Mouse (Mus musculus) liver, embryonic 15.5 days (tissue): ENCODE data around the gene Scnn1a. TPM values are rescaled to one million over a fixed set of nuclear protein-coding genes. Genes with fewer than 3 reads are reported as not detected.
"Not testable (repeated sequence)": the region's sequence is repeated elsewhere in the genome, so short reads cannot be mapped to it uniquely, and the experiment has no call there.

Experiments used
- ATAC-seq: fragments of 200-750 bp; cut with Nextera tagmentation; 2 replicates; pipeline ENCODE4 v1.8.0; 2017; ENCODE audit warnings: moderate number of reproducible peaks, mild to moderate bottlenecking, moderate library complexity; ENCODE audit not compliant: insufficient read depth
- H3K27ac ChIP-seq: fragments of 300-500 bp; sonication (generic); replicated peaks from 2 replicates; pipeline ENCODE4 v1.5.1; 2015; ENCODE audit warnings: mild to moderate bottlenecking, inconsistent platforms
- H3K27me3 ChIP-seq: fragments of 300-500 bp; sonication (generic); 2 replicates; pipeline ENCODE4 v1.6.1; 2015; ENCODE audit warnings: mild to moderate bottlenecking, inconsistent platforms
- H3K36me3 ChIP-seq: fragments of 300-500 bp; sonication (generic); replicated peaks from 2 replicates; pipeline ENCODE4 v1.6.1; 2015; ENCODE audit warnings: moderate library complexity, mild to moderate bottlenecking, inconsistent platforms
- H3K4me1 ChIP-seq: fragments of 300-500 bp; sonication (generic); replicated peaks from 2 replicates; pipeline ENCODE4 v1.6.1; 2015; ENCODE audit warnings: inconsistent platforms
- H3K4me2 ChIP-seq: fragments of 300-500 bp; sonication (generic); 2 replicates; pipeline ENCODE4 v1.6.1; 2015; ENCODE audit warnings: moderate library complexity, mild to moderate bottlenecking, inconsistent platforms
- H3K4me3 ChIP-seq: fragments of 300-500 bp; sonication (generic); replicated peaks from 2 replicates; pipeline ENCODE4 v1.5.1; 2015; ENCODE audit warnings: mild to moderate bottlenecking, inconsistent platforms
- H3K9ac ChIP-seq: fragments of 300-500 bp; sonication (generic); 2 replicates; pipeline ENCODE4 v1.6.1; 2015; ENCODE audit warnings: moderate library complexity, mild to moderate bottlenecking, inconsistent platforms
- H3K9me3 ChIP-seq: fragments of 300-500 bp; sonication (generic); replicated peaks from 2 replicates; pipeline ENCODE4 v1.6.1; 2016; ENCODE audit warnings: inconsistent platforms
- WGBS: fragments of 180-500 bp; shearing (Covaris S2); methylation state at CpG from one replicate; pipeline ENCODE4 v1.1.7; 2015; ENCODE audit warnings: mixed read lengths; ENCODE audit not compliant: insufficient replicate concordance; 5-methylcytosine and 5-hydroxymethylcytosine counted together
- polyA plus RNA-seq: library from polyadenylated mRNA; unstranded; fragments of >200 nt; fragmentation: Nextera tagmentation; extraction: Ambion mirVana; gene quantifications from 2 replicates; pipeline ENCODE4 v1.2.1, GENCODE M21; 2015

The Scnn1a gene
- 0.64 and 0.79 TPM in 2 replicates for polyA plus RNA-seq

DNA sequence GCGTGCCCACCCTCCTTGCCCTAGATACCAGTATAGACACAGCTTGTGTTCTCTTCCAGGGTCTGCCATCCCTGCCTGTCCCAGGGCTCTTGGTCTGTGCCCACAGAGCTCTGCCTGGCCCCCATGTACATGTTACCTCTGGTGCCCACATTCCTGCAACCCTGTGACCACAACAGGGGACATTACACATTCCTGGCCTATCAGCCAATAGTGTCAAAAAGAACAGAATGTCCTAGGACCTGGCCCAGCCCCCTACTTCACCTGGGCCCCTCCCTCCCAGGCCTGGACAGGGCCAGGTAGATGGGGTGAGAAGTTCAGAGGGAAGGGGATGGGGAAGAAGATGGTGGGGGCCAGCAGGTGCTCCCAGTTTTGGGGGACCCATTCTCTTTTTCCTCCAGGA is at the start of gene Scnn1a:
Gene Scnn1a (plus strand): TSS at position 337 of the 400 bp plus-strand sequence.
- no peak within 1 kb of the TSS for H3K9ac ChIP-seq
- H3K27ac ChIP-seq, result no peak within 1 kb of the TSS

DNA sequence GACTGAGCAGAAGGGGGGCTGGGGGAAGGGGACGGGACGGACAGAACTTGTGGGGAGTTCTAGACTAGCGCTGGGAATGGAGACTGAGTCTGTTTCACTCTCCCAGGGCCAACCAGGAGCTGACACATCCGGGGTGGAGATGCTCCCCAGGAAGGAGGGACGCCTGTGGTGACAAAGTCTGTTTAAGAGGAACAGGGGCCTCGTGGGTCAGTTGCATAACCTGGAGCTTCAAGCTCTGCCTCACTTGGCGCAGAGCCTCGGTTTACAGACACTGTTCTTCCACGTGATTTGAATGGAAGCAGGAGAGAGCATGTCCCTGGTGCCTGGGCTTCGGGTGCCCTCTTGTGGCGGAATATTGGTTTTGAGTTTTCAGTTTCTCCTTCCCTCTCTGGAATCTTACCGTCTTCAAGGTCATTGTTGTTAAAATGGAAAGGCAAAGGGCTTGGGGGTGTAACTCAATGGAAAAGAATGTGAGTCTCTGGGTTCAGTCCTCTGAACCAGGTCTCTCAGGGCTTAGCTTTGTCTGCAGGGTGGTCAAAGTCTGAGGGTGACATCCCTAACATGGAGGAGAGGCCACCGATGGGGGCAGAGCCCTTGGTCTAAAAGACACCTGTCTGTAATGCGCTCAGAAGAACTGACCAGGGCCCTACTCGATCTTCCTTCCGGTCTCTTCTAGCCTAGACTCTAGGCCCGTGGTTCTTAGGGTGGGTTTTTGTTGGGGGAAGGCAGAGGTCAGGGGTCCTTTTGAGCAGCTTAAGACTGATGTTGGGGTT is 48.8 kb upstream of the Scnn1a start:
- 11% methylated on average over 17 of the region's 17 CpGs for WGBS
- Histone ChIP-seq H3K4me3 (peak overlapping the region; percentile 19; the same call in 1 of the 2 replicates), H3K27ac (peak overlapping the region; percentile 38; the same call in 1 of the 2 replicates), H3K4me1 (peaks cover 15% of the 10 kb centered on the region), H3K4me2 (peak overlapping the region; percentile 43), H3K36me3 (no peaks in the 10 kb centered on the region), H3K27me3 (no peaks in the 10 kb centered on the region), H3K9me3 (no peaks in the 10 kb centered on the region), H3K9ac (no peak overlapping the region)
- ATAC-seq, result peak; percentile 83

More for the DNA sequence above, at the start of gene Scnn1a:
- peak within 1 kb of the TSS; percentile 7; the same call in 1 of the 2 replicates for H3K4me2 ChIP-seq
- ATAC-seq, result no peak
- H3K36me3 ChIP-seq, result no peaks in the 10 kb centered on the region
- no peaks in the 10 kb centered on the region for H3K9me3 ChIP-seq
- WGBS, result 48% methylated on average over 1 of the region's 1 CpGs
- no peak within 1 kb of the TSS for H3K4me3 ChIP-seq
- H3K27me3 ChIP-seq, result peaks cover 37% of the 10 kb centered on the region
- peaks cover 9% of the 10 kb centered on the region for H3K4me1 ChIP-seq

DNA sequence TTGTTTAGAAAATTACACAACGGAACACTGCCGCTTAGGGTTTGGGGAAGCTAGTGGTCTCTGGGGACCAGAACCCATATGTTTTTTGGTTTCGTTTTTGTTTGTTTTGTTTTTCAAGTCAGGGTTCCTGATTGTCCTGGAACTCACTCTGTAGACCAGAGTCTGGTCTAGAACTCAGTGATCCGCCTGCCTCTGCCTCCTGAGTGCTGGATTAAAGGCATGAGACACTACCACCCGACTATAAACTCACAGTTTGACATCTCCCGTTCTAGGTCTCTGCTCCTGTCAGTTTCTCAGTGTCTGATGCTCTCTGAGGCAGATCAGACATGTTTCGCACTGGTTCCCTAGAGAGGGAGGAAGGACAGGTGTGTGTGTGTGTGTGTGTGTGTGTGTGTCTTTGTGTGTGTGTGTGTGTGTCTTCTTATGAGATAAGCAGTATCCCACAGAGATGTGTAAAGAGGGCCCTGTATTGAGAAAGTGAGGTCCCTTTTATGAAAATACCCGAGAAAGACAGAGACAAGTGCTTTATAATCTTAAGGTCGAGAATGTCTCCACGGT is 48.2 kb upstream of the Scnn1a start:
- H3K4me3 ChIP-seq, result no peak overlapping the region
- H3K36me3 ChIP-seq, result no peaks in the 10 kb centered on the region
- no peak overlapping the region for H3K9ac ChIP-seq
- H3K4me1 ChIP-seq, result peaks cover 15% of the 10 kb centered on the region
- H3K4me2 ChIP-seq, result peak overlapping the region; percentile 43; the same call in 1 of the 2 replicates
- H3K9me3 ChIP-seq, result no peaks in the 10 kb centered on the region
- WGBS, result 63% methylated on average over 10 of the region's 10 CpGs
- no peaks in the 10 kb centered on the region for H3K27me3 ChIP-seq
- ATAC-seq, result no peak
- no peak overlapping the region for H3K27ac ChIP-seq

GRCm38 (mm10) chr6:125274841-125275563 is 45.5 kb upstream of the Scnn1a start:
- no peak for ATAC-seq
- Histone ChIP-seq H3K36me3 (no peaks in the 10 kb centered on the region), H3K27ac (no peak overlapping the region), H3K9ac (no peak overlapping the region), H3K9me3 (no peaks in the 10 kb centered on the region), H3K27me3 (no peaks in the 10 kb centered on the region), H3K4me3 (no peak overlapping the region), H3K4me1 (peaks cover 15% of the 10 kb centered on the region), H3K4me2 (no peak overlapping the region)
- 53% methylated on average over 15 of the region's 15 CpGs for WGBS

- H3K4me3 ChIP-seq, result no peak overlapping the region
- H3K36me3 ChIP-seq, result no peaks in the 10 kb centered on the region
- H3K9ac ChIP-seq, result no peak overlapping the region
- no peak overlapping the region for H3K4me2 ChIP-seq
- no peaks in the 10 kb centered on the region for H3K9me3 ChIP-seq
- no peaks in the 10 kb centered on the region for H3K4me1 ChIP-seq
- ATAC-seq, result no peak
- no peak overlapping the region for H3K27ac ChIP-seq
- H3K27me3 ChIP-seq, result no peaks in the 10 kb centered on the region
- 36% methylated on average over 8 of the region's 8 CpGs for WGBS
These were observed 40.7 kb upstream of the Scnn1a start for GRCm38 (mm10) chr6:125279729-125280128.

GRCm38 (mm10) chr6:125282721-125283120 is 37.7 kb upstream of the Scnn1a start:
- H3K36me3 ChIP-seq, H3K9ac ChIP-seq, H3K4me3 ChIP-seq, H3K27me3 ChIP-seq, H3K4me1 ChIP-seq, H3K4me2 ChIP-seq, H3K9me3 ChIP-seq, H3K27ac ChIP-seq, ATAC-seq: not testable (repeated sequence)
- 72% methylated on average over 13 of the region's 13 CpGs for WGBS

- no peak for ATAC-seq
- no peak overlapping the region for H3K4me3 ChIP-seq
- H3K36me3 ChIP-seq, result no peaks in the 10 kb centered on the region
- no peaks in the 10 kb centered on the region for H3K4me1 ChIP-seq
- H3K4me2 ChIP-seq, result no peak overlapping the region
- WGBS, result 57% methylated on average over 8 of the region's 8 CpGs
- no peaks in the 10 kb centered on the region for H3K9me3 ChIP-seq
- no peak overlapping the region for H3K27ac ChIP-seq
- no peak overlapping the region for H3K9ac ChIP-seq
- H3K27me3 ChIP-seq, result no peaks in the 10 kb centered on the region
These were observed 36.2 kb upstream of the Scnn1a start for GRCm38 (mm10) chr6:125284250-125284649.

DNA sequence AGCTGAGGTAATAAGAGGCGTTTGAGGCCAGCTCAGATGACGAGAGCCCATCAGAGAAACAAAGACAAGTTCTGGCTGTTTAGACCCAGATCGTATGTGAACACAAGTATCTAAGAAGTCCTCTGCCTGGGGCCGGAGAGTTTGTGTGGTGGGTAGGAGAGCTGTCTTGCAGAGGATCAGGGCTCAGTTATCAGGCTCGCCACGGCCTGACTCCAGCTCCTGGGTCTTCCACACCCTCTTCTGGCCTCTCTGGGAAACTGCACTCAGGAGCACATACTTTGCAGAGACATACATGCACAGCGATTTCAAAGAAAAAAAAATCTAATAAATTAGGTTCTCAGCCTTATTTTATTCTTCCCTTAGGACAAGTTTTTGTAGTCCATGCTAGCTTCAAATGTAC is 35.7 kb upstream of the Scnn1a start:
- WGBS, result 78% methylated on average over 7 of the region's 7 CpGs
- no peak overlapping the region for H3K27ac ChIP-seq
- no peaks in the 10 kb centered on the region for H3K4me1 ChIP-seq
- H3K9me3 ChIP-seq, result no peaks in the 10 kb centered on the region
- no peaks in the 10 kb centered on the region for H3K36me3 ChIP-seq
- no peak for ATAC-seq
- no peaks in the 10 kb centered on the region for H3K27me3 ChIP-seq
- no peak overlapping the region for H3K4me2 ChIP-seq
- H3K9ac ChIP-seq, result no peak overlapping the region
- H3K4me3 ChIP-seq, result no peak overlapping the region

DNA sequence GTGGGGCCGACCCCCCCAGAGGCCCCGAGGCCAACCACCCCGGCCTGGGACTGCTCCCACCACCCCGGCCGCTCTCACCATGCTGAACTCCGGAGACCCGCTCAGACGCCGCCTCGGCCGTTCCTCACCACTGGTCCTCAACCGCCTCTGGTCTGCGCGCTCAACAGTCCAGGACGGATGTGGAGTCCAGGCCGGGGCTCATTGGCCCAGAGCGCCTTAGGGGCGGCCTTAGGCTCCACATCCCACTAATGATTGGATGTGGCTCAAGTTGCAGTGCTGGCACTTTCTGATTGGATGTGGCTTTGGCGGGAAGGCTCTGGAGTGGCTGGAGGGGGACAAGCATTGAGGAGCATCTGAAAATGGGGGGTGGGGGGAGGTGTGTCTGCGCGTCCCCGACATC is 34.6 kb upstream of the Scnn1a start, which contains the start of gene Tuba3a:
Gene Tuba3a (minus strand): TSS at position 153 of the 400 bp plus-strand sequence.
- ATAC-seq, result no peak
- WGBS, result 85% methylated on average over 22 of the region's 22 CpGs
- Histone ChIP-seq H3K27ac (no peak within 1 kb of the TSS), H3K9me3 (no peaks in the 10 kb centered on the region), H3K27me3 (no peaks in the 10 kb centered on the region), H3K9ac (no peak within 1 kb of the TSS), H3K4me3 (no peak within 1 kb of the TSS), H3K4me2 (no peak within 1 kb of the TSS), H3K4me1 (no peaks in the 10 kb centered on the region), H3K36me3 (no peaks in the 10 kb centered on the region)

DNA sequence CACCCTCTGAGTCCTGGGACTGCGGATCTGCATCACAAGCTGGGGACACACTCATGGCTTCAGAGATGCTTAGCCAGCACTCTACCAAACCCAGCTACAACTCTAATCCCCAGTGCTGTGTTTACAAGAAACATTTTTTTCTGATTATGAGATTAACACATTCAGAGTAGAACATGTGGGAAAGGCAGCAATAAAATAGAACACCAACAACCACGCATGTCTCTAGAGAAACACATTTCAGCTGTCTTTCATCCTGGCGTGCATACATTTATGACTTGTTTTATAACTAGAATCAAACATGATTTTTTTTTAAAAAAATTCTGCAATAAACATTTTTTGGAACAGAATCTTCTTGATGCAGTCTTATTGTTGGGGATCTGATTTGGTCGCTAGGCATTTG is 33.5 kb upstream of the Scnn1a start:
- 77% methylated on average over 4 of the region's 4 CpGs for WGBS
- Histone ChIP-seq H3K36me3 (no peaks in the 10 kb centered on the region), H3K4me3 (no peak overlapping the region), H3K4me1 (no peaks in the 10 kb centered on the region), H3K27ac (no peak overlapping the region), H3K27me3 (no peaks in the 10 kb centered on the region), H3K4me2 (no peak overlapping the region), H3K9me3 (no peaks in the 10 kb centered on the region), H3K9ac (no peak overlapping the region)
- ATAC-seq, result no peak

GRCm38 (mm10) chr6:125288730-125289129 is 31.7 kb upstream of the Scnn1a start:
- 56% methylated on average over 5 of the region's 5 CpGs for WGBS
- Histone ChIP-seq H3K4me3 (no peak overlapping the region), H3K36me3 (no peaks in the 10 kb centered on the region), H3K27me3 (no peaks in the 10 kb centered on the region), H3K9me3 (no peaks in the 10 kb centered on the region), H3K4me1 (no peaks in the 10 kb centered on the region), H3K4me2 (no peak overlapping the region), H3K9ac (no peak overlapping the region), H3K27ac (no peak overlapping the region)
- no peak for ATAC-seq
